Mouse (Mus musculus): ENCODE measurements around the gene Ankrd66. TPM values are rescaled to one million over a fixed set of nuclear protein-coding genes. Genes with fewer than 3 reads are reported as not detected.

The Ankrd66 gene
- not detected for total RNA-seq (2022)

DNA sequence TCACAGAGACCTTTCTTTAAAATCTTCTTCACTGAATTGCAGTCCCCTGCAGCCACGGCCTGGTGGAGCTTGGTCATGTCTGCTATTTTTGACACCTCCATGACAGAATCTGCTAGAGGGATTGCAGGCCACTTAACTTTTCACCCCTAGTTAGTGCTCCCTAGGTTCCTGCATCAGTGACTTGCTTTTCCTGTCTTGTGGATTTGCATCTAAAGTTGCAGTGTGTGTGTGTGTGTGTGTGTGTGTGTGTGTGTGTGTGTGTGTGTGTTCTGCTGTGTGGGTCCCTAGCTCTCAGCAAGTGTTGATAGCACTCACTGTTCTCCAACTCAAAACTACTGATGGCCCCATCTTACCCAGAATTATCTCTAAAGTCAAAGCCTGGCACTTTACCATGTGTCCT is at the start of gene Ankrd66:
Ankrd66 (minus strand) TSS at position 101 of the 400 bp plus-strand sequence.
- no peak for DNase-seq (ENCODE audit: low spot score in 2 of 2)

DNA sequence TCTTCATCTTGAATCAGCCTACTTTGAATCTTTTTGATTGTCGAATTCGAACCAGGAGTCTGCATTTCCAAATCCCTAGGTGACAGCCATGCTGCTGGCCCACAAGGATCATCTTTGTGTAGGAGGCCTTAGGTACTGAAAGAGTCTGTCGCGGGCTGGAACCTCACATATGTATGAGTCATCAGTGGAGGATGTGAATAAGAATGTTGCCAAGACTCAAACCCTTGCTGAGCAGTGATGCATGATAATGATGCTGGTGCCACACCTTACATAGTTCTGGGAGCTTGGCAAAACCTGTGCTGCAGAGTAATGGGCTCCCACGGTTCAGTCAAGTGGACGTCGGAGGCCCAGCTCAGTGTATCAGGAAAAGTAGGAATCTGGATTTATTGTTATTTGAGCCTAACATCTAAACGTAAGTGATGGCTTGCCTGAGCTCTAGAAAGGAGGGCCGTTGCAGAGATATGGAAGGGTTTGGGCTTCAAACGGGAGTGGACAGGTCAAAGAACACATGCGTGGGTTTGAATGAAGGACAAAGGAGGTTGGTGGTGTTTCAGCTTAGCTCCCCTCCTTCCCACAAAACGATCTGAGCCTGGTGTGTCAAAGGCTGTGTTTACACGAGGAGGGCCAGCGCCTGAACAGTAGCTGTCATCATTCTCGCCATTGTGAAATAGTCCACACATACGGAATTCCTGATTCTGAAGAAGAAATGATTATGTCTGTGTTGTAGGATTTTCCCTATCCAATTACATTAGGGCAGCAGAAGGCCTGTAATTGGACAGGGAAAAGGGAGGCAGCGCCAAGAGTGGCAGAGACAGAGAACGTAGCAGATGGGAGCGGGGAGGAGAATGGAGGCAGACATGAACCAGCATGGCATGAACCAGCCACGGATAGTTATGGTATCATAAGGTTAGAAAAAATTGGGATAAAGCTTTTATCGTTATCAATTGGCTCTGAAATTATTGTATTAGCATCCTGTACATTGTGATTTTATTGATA is 49.2 kb upstream of the Ankrd66 start:
- DNase-seq (ENCODE audit: low spot score in 2 of 2), result no peak

DNA sequence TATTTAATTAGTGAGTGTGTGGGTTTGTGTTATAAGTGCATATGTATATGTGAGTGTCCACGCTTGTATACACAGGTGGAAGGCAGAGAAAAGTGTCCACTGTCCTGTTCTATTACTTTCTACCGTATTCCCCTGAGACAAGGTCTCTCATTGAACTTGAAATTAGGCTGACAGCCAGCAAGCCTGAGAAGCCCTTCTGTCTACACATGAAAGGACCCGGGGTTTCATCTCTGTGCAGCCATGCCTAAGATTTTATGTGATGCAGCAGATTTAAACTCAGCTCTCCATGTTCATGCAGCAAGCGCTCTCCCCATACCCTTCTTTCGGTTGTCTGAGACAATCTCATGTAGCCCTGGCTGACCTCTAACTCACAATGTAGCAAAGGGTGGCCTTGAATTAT is 47.1 kb upstream of the Ankrd66 start:
- DNase-seq (ENCODE audit: low spot score in 2 of 2), result no peak

GRCm38 (mm10) chr17:43589750-43590149 is 46.3 kb upstream of the Ankrd66 start:
- no peak for DNase-seq (ENCODE audit: low spot score in 2 of 2)

- no peak for DNase-seq (ENCODE audit: low spot score in 2 of 2)
Measured at GRCm38 (mm10) chr17:43587278-43587677, 43.8 kb upstream of the Ankrd66 start.

DNA sequence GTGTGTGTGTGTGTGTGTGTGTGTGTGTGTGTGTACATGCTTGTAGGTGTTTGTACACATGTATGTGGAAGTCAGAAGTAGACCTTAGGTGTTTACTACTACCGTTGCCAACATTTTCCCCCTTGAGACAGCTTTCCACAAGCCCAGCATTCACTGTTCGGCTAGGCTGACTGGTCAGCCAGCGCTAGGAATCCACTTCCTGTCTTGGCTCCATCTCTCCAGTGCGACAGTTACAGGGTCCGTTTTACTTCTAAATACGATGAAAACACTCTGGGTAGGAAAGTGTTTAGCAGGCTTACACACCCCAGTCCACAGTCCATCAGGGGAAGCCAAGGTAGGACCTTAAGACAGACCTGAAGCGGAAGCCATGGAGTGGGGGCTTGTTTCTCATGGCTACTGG is 41.3 kb upstream of the Ankrd66 start:
- no peak for DNase-seq (ENCODE audit: low spot score in 2 of 2)

GRCm38 (mm10) chr17:43581012-43581467 is 37.6 kb upstream of the Ankrd66 start:
- DNase-seq (ENCODE audit: low spot score in 2 of 2), result peak; percentile 20 to 31

DNA sequence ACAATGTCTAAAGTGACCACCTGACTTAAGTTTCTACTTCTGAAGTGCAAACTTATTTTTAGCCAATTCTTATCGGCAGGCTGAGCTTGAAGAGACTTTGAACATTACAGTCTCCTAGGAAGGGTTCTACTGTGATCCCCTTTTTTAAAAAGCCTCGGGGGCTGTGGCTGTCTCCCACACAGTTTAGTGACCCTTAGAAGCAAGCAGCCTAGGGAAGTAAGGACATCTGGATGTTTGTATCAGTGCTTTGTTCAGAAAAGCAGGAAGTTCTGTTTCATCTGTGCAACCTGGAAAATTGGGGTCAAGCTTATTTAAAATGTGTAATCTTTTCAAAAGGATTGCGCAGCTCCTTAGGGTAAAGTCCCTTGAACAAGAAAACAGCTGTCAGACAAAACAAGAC is 37.0 kb upstream of the Ankrd66 start:
- no peak for DNase-seq (ENCODE audit: low spot score in 2 of 2)

DNA sequence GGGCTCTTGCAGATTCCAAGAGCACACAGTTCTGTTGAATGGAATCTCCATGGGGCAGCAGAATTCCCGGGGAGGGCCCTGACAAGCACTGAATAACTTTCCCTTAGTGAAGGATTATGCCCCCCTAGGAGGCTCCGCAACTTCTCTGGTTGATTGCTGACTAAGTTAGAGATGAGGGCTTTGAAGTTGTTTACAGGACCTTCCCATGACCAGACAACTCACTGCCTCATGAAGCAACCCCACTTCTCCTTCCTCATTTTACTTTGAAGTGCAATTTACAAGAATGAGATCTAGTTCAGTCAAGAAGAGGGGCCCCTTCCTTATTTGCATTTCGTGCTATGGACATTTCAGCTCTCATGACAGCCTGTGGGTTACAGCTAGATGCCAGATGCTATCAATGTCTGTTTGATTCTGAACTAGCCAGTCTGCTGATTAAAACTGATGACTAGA is 30.2 kb upstream of the Ankrd66 start:
- no peak for DNase-seq (ENCODE audit: low spot score in 2 of 2)

- peak in 1 of 2 experiments; percentile 17 for DNase-seq (ENCODE audit: low spot score in 2 of 2)
Measured at GRCm38 (mm10) chr17:43569287-43569686, 25.8 kb upstream of the Ankrd66 start.

- DNase-seq (ENCODE audit: low spot score in 2 of 2), result peak; percentile 6 to 18
Measured at GRCm38 (mm10) chr17:43567992-43568888, 24.8 kb upstream of the Ankrd66 start, which contains the start of gene Pla2g7. TSS of gene Pla2g7 (plus strand) at chr17:43568098.

GRCm38 (mm10) chr17:43567593-43567991 is 24.2 kb upstream of the Ankrd66 start:
- DNase-seq (ENCODE audit: low spot score in 2 of 2), result no peak

DNA sequence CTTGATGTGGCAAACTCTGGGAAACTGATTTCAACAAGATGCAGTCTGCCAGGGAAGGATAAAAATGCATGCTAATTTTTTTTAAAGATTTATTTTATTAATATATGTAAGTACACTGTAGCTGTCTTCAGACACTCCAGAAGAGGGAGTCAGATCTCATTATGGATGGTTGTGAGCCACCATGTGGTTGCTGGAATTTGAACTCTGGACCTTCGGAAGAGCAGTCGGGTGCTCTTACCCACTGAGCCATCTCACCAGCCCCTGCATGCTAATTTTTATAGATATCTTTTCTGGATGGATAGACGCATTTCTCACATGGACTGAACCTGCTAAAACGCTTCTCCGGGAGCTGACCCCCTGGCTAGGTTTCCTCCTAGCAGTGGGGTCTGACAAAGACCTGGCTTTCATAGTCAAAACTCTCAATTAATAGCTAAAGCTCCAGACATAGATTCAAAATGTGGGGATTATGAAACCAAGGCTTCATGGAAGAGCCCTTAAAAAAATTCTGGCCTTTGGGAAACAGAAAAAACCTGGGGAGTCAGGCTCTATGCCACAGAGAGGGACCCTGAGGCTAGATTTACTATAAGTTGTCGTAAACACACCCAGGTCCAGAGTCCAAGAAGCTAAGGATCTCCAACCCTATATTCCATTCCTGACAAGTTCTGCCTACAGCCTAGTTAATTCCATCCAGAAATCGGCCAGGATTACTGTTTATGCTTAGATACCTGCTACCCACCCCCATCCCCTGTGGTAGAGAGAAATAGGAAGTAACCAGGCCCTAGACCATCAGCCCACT is 20.0 kb upstream of the Ankrd66 start:
- DNase-seq (ENCODE audit: low spot score in 2 of 2), result no peak

- no peak for DNase-seq (ENCODE audit: low spot score in 2 of 2)
Measured at GRCm38 (mm10) chr17:43558678-43559077, 15.2 kb upstream of the Ankrd66 start.

- peak; percentile 60 to 79 for DNase-seq (ENCODE audit: low spot score in 2 of 2)
Measured at GRCm38 (mm10) chr17:43557541-43558090, 14.2 kb upstream of the Ankrd66 start.

DNA sequence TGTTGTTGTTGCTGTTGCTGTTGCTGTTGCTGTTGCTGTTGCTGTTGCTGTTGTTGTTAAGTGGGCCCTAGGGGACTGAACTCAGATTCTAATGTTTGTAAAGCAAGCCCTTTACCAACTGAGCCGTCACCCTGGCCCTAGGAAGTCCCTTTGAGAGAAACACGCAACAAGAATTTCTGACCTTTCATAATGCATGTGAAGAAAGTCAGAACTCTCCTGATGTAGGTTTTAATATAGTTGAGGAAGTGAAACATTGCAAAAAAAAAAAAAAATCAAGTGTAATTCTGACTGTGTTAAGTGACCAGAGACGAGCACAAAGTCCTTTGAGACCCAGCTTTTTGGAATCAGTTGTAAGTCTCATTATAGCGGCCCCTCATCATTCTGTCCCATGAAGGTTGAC is 13.7 kb upstream of the Ankrd66 start:
- DNase-seq (ENCODE audit: low spot score in 2 of 2), result no peak

DNA sequence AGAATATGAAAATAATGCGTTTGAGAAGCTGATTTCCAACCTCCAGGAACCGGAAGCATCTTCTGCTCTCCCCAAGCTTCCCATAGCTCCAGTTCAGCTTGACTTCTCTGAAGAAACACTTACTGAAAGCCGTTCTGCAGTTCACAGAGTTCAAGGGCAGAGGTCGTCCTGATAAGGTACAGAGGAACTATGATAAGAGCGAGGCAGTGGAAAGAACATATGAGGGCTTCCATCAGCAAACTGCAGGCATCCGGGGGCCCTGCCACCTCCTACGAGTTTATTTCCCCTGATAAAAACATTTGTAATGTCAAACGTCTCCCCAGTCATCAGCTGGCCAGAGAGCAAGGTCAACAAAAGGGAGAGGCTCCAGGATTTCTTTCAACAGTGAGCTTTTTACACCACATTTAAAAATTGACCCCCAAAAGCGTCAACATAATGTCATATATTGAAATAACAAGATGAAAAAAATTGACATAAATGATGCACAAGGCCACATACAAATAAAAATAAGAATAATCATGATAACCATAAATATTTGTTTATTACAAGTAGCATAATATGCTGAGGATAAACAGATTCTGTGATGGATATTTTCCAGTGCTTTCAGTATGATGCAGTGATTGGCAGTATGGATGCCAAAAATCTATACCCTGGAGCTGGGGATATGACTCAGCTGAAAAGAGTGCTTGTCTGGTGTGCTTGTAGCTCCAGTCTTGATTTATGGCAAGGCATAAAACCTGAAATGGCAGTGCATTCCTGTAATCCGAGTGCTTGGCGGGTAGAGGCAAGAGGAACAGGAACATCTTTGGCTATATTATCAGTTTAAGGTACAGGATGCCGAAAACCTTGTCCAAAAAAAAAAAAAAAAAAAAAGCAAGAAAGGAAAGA is 11.3 kb upstream of the Ankrd66 start:
- no peak for DNase-seq (ENCODE audit: low spot score in 2 of 2)

- DNase-seq (ENCODE audit: low spot score in 2 of 2), result no peak
Measured at GRCm38 (mm10) chr17:43551122-43551630, 7.7 kb upstream of the Ankrd66 start.

DNA sequence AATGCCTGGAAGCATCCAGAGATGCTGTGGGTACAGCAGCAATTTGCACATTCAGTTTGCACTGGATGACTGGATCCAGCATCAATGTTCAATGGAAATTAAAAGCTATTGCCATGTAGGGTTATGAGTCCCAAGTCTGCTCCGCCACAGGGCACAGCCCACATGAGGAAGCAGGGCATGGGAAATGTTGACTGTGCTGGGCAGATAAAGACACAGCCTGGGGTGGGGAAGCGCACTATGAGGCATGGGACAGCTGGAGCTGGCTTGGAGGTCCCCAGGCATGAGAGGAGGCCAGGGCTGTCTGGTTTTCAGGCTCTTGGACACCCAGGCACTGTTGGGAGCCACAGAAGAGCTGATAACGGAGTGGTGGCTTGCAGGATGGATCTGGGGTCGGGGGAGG is 601 bp upstream of the Ankrd66 start:
- no peak for DNase-seq (ENCODE audit: low spot score in 2 of 2)

All from gastrocnemius, adult 8-10 months (tissue).